ENCODE assay signal across 22 mouse cellular contexts in genomic region chr16:32214804-32215576, GRCm38 (mm10). TPM values are rescaled to one million over a fixed set of nuclear protein-coding genes. Genes with fewer than 3 reads are reported as not detected.
A peak's percentile ranks its signal among the peaks of the same experiment; 100 is the strongest.
DNase-seq lines count a peak whose midpoint lies in the region; ATAC-seq and TF ChIP-seq lines count a peak whose summit lies in the region.
"Had no signal": no experiment of that assay in that cellular context is flagged by ENCODE, and none has a peak within 500 bp of the region (broad histone marks: within the 10 kb centered on the region; RNA-seq: fewer than 3 reads in every experiment).

No protein-coding gene starts in this region.

- TF ChIP-seq CTCF in CH12.LX (conservative IDR thresholded peaks at IDR 0.05 in 1 of 2, IDR thresholded peaks at IDR 0.05 in 1 of 2; ENCODE audit: low read depth in 2 of 2, low read length in 2 of 2), result no peak
- no peak for TF ChIP-seq CTCF in cortical plate, adult 2 months (IDR thresholded peaks at IDR 0.05; ENCODE audit: extremely low read depth, insufficient read depth, low read length)
- TF ChIP-seq CTCF in kidney, adult 2 months (conservative IDR thresholded peaks at IDR 0.05; ENCODE audit: insufficient read depth, insufficient read length, low read depth, low read length), result no peak
- no peak for TF ChIP-seq CTCF in stomach, postnatal 0 days (IDR thresholded peaks at IDR 0.05; ENCODE audit: low read depth)

- peak overlapping the region; percentile 85 for H3K4me2 ChIP-seq in CH12.LX (ENCODE audit: insufficient read depth, low read depth, poor library complexity, severe bottlenecking)
- H3K4me2 ChIP-seq in stomach, postnatal 0 days (replicated peaks; ENCODE audit: low read depth), result no peak overlapping the region
- H3K4me2 ChIP-seq: forebrain, embryonic 15.5 days; hindbrain, embryonic 14.5 days; liver, embryonic 12.5 days; stomach, embryonic 15.5 days had no signal

- H3K4me3 ChIP-seq in CH12.LX (replicated peaks in 1 of 3; ENCODE audit: low read depth in 2 of 3, low read length in 2 of 3, poor library complexity in 1 of 3), result peak overlapping the region; percentile 1 to 66 (median 55)
- H3K4me3 ChIP-seq in cortical plate, adult 2 months (ENCODE audit: insufficient read depth, low read length), result no peak overlapping the region
- no peak overlapping the region for H3K4me3 ChIP-seq in kidney, adult 2 months (ENCODE audit: insufficient read depth, low read depth, low read length)
- no peak overlapping the region for H3K4me3 ChIP-seq in stomach, postnatal 0 days (ENCODE audit: low read depth, low read length)
- H3K4me3 ChIP-seq: forebrain, embryonic 15.5 days; liver, embryonic 12.5 days; stomach, embryonic 15.5 days had no signal

- no peak for ATAC-seq in stomach, postnatal 0 days (ENCODE audit: low FRiP score, low TSS enrichment)
- ATAC-seq: forebrain, embryonic 15.5 days; liver, embryonic 12.5 days; midbrain, embryonic 16.5 days had no signal

- in situ Hi-C loops in CH12.LX (cut with MboI; ENCODE audit: low pct_ligation_motif_present, low pct_unique_long_range_greater_than_20kb, low sequenced_read_pairs), result no loop called here

- H3K4me1 ChIP-seq in CH12.LX (ENCODE audit: control insufficient read depth in 1 of 2, insufficient read depth in 2 of 2), result peaks cover 2 to 8% of the 10 kb centered on the region in 2 experiments
- 0 out of 2 replicates have a peak, but pooled peaks cover 2% of the 10 kb centered on the region for H3K4me1 ChIP-seq in cortical plate, adult 2 months (ENCODE audit: control insufficient read depth, insufficient read depth, low read length)
- no peaks in the 10 kb centered on the region for H3K4me1 ChIP-seq in kidney, adult 2 months (ENCODE audit: control insufficient read depth, insufficient read depth, low read length)
- H3K4me1 ChIP-seq in stomach, postnatal 0 days (replicated peaks; ENCODE audit: control insufficient read depth, insufficient read depth), result no peaks in the 10 kb centered on the region
- H3K4me1 ChIP-seq: forebrain, embryonic 15.5 days; liver, embryonic 12.5 days; stomach, embryonic 15.5 days had no signal

- peak; percentile 36; the same call in 1 of the 2 replicates for TF ChIP-seq EP300 in CH12.LX (IDR thresholded peaks at IDR 0.05; ENCODE audit: low read length)
- no peak for TF ChIP-seq EP300 in stomach, postnatal 0 days (optimal IDR thresholded peaks at IDR 0.05)

- peaks cover 6% of the 10 kb centered on the region for H3K9me3 ChIP-seq in CH12.LX (replicated peaks; ENCODE audit: low read length)
- no peaks in the 10 kb centered on the region for H3K9me3 ChIP-seq in stomach, postnatal 0 days (ENCODE audit: control insufficient read depth, low read length)
- H3K9me3 ChIP-seq: forebrain, embryonic 15.5 days; stomach, embryonic 15.5 days had no signal

- dilution Hi-C loops in CH12.LX (cut with MboI; ENCODE audit: extremely low pct_ligation_motif_present, extremely low pct_unique_long_range_greater_than_20kb, low sequenced_read_pairs), result no loop called here

- 68% methylated on average over 17 of the region's 17 CpGs for WGBS in kidney, adult 2 months
- 71% methylated on average over 17 of the region's 17 CpGs for WGBS in stomach, postnatal 0 days

- intact Hi-C loops in heart, postnatal 25 days (cut with DNase I), result no loop called here
- intact Hi-C loops in left cerebral cortex, postnatal 14 days (cut with DNase I), result no loop called here

- TF ChIP-seq POLR2A in CH12.LX (IDR thresholded peaks at IDR 0.05; ENCODE audit: low read depth, low read length), result no peak
- TF ChIP-seq POLR2A in cortical plate, adult 2 months (IDR thresholded peaks at IDR 0.05; ENCODE audit: extremely low read depth, insufficient read depth, low read length), result no peak
- no peak for TF ChIP-seq POLR2A in kidney, adult 2 months (IDR thresholded peaks at IDR 0.05; ENCODE audit: low read depth, low read length)

- no peaks in the 10 kb centered on the region for H3K79me2 ChIP-seq in CH12.LX (replicated peaks; ENCODE audit: control insufficient read depth, extremely low read depth, insufficient read depth, poor library complexity, severe bottlenecking)

- H3K9ac ChIP-seq in CH12.LX (ENCODE audit: insufficient read depth, low read depth), result peak overlapping the region; percentile 16; the same call in 1 of the 2 replicates
- H3K9ac ChIP-seq in stomach, postnatal 0 days (ENCODE audit: low read length), result no peak overlapping the region
- H3K9ac ChIP-seq: forebrain, embryonic 15.5 days; hindbrain, embryonic 14.5 days; liver, embryonic 12.5 days; stomach, embryonic 15.5 days had no signal

- no peak for TF ChIP-seq RAD21 in CH12.LX (IDR thresholded peaks at IDR 0.05; ENCODE audit: low read depth, low read length)

- no peak overlapping the region for H3K27ac ChIP-seq in CH12.LX (ENCODE audit: insufficient read depth, low read depth)
- H3K27ac ChIP-seq in cortical plate, adult 2 months (ENCODE audit: insufficient read depth, low read length), result peak overlapping the region; percentile 22; the same call in 1 of the 2 replicates
- H3K27ac ChIP-seq in kidney, adult 2 months (ENCODE audit: insufficient read depth, low read depth, low read length), result no peak overlapping the region
- no peak overlapping the region for H3K27ac ChIP-seq in stomach, postnatal 0 days (replicated peaks)
- H3K27ac ChIP-seq: forebrain, embryonic 15.5 days; hindbrain, embryonic 14.5 days; liver, embryonic 12.5 days; stomach, embryonic 15.5 days had no signal

- no peaks in the 10 kb centered on the region for H3K36me3 ChIP-seq in CH12.LX (replicated peaks in 1 of 2; ENCODE audit: control insufficient read depth in 1 of 2, insufficient read depth in 1 of 2, low read length in 1 of 2)
- H3K36me3 ChIP-seq in kidney, adult 2 months (ENCODE audit: control insufficient read depth, insufficient read depth, low read length), result no peaks in the 10 kb centered on the region
- H3K36me3 ChIP-seq in stomach, postnatal 0 days (ENCODE audit: control insufficient read depth, insufficient read depth, low read length), result no peaks in the 10 kb centered on the region
- H3K36me3 ChIP-seq: forebrain, embryonic 15.5 days; liver, embryonic 12.5 days; stomach, embryonic 15.5 days had no signal

- DNase-seq in heart, adult 11 months, result peak; percentile 81
- DNase-seq in heart, postnatal 25 days (ENCODE audit: low spot score), result no peak
- no peak for DNase-seq in CH12.LX (ENCODE audit: extremely low read depth)
- peak; percentile 52 to 72 for DNase-seq in left cerebral cortex, postnatal 14 days (ENCODE audit: low spot score in 2 of 2)
- no peak for DNase-seq in kidney, adult 2 months
- DNase-seq in stomach, postnatal 0 days (ENCODE audit: low spot score), result no peak
- no peak for DNase-seq in B cell, adult 2 months
- DNase-seq: cerebellum, postnatal 10 days; lung, postnatal 36 days had no signal

- no peaks in the 10 kb centered on the region for H3K27me3 ChIP-seq in CH12.LX (replicated peaks)
- no peaks in the 10 kb centered on the region for H3K27me3 ChIP-seq in kidney, adult 2 months (replicated peaks; ENCODE audit: control insufficient read depth, insufficient read depth, low read length)
- H3K27me3 ChIP-seq in stomach, postnatal 0 days (ENCODE audit: control insufficient read depth, insufficient read depth, low read length), result no peaks in the 10 kb centered on the region
- H3K27me3 ChIP-seq: forebrain, embryonic 15.5 days; liver, embryonic 12.5 days; stomach, embryonic 15.5 days had no signal

TF ChIP-seq in CH12.LX, 34 proteins besides CTCF, POLR2A, EP300 and RAD21 (continues in another document):
- TF ChIP-seq GABPA (IDR thresholded peaks at IDR 0.05; ENCODE audit: insufficient replicate concordance, low read depth, low read length), result no peak

RNA-seq across cellular contexts. Expression of gene Fbxo45, which starts 32.0 kb away (rescaled TPM):
- 10 to 100 TPM; 12.8 to 13.1 TPM for total RNA-seq in heart, postnatal 25 days (2021)
- total RNA-seq in CH12.LX (2012; rRNA removed), result 22.4 and 24.0 TPM in 2 replicates
- total RNA-seq in CH12.LX (2014; rRNA removed), result 24.4 and 25.4 TPM in 2 replicates
- polyA plus RNA-seq in CH12.LX (2012; ENCODE audit: insufficient read length, low read depth), result 20.0 and 21.4 TPM in 2 replicates
- 24.8 and 27.0 TPM in 2 replicates for polyA plus RNA-seq in cortical plate, adult 2 months (2012; rRNA removed)
- 10 to 100 TPM; 41.4 to 44.7 TPM for total RNA-seq in left cerebral cortex, postnatal 14 days (2021)
- 2.7 and 3.5 TPM in 2 replicates for polyA plus RNA-seq in kidney, adult 2 months (2012; rRNA removed)
- 11.7 and 11.8 TPM in 2 replicates for polyA plus RNA-seq in stomach, postnatal 0 days (2015; fragmentation: Nextera tagmentation; extraction: Ambion mirVana)

RNA-seq across cellular contexts. Expression of gene Wdr53, which starts 32.0 kb away (rescaled TPM):
- total RNA-seq in heart, postnatal 25 days (2021), result 1 to 10 TPM; 7.2 to 7.8 TPM
- 22.7 and 26.1 TPM in 2 replicates for total RNA-seq in CH12.LX (2012; rRNA removed)
- 56.4 and 57.3 TPM in 2 replicates for total RNA-seq in CH12.LX (2014; rRNA removed)
- polyA plus RNA-seq in CH12.LX (2012; ENCODE audit: insufficient read length, low read depth), result 28.6 and 38.9 TPM in 2 replicates
- polyA plus RNA-seq in cortical plate, adult 2 months (2012; rRNA removed), result 11.1 and 11.7 TPM in 2 replicates
- total RNA-seq in left cerebral cortex, postnatal 14 days (2021), result 10 to 100 TPM; 10.9 to 11.9 TPM
- polyA plus RNA-seq in kidney, adult 2 months (2012; rRNA removed), result 5.2 and 6.0 TPM in 2 replicates
- 17.7 and 22.3 TPM in 2 replicates for polyA plus RNA-seq in stomach, postnatal 0 days (2015; fragmentation: Nextera tagmentation; extraction: Ambion mirVana)

RNA-seq across cellular contexts. Expression of gene Bex6, which starts 35.4 kb away (rescaled TPM):
- not detected for total RNA-seq in heart, postnatal 25 days (2021)
- total RNA-seq in CH12.LX (2012; rRNA removed) (not detected in 2 replicates), CH12.LX (2014; rRNA removed) (not detected in 2 replicates)
- polyA plus RNA-seq in CH12.LX (2012; ENCODE audit: insufficient read length, low read depth), result not detected in 2 replicates
- polyA plus RNA-seq in cortical plate, adult 2 months (2012; rRNA removed), result not detected in 2 replicates
- total RNA-seq in left cerebral cortex, postnatal 14 days (2021), result not detected
- polyA plus RNA-seq in kidney, adult 2 months (2012; rRNA removed), result not detected in 2 replicates
- not detected in 2 replicates for polyA plus RNA-seq in stomach, postnatal 0 days (2015; fragmentation: Nextera tagmentation; extraction: Ambion mirVana)
- total RNA-seq: layer of hippocampus, postnatal 25 days had no signal
- polyA plus RNA-seq: brain, embryonic 14.5 days; C2C12; embryonic facial prominence, embryonic 14.5 days; forebrain, embryonic 15.5 days; hindbrain, embryonic 14.5 days; kidney, embryonic 16.5 days; midbrain, embryonic 16.5 days; neural tube, embryonic 14.5 days had no signal

RNA-seq across cellular contexts. Expression of gene Nrros, which starts 49.6 kb away (rescaled TPM):
- total RNA-seq in heart, postnatal 25 days (2021), result 1 to 10 TPM; 5.3 to 5.6 TPM
- total RNA-seq in CH12.LX (2012; rRNA removed) (49.6 and 54.9 TPM in 2 replicates), CH12.LX (2014; rRNA removed) (55.1 and 64.3 TPM in 2 replicates)
- polyA plus RNA-seq in CH12.LX (2012; ENCODE audit: insufficient read length, low read depth), result 52.2 and 71.0 TPM in 2 replicates
- polyA plus RNA-seq in cortical plate, adult 2 months (2012; rRNA removed), result 5.6 and 6.5 TPM in 2 replicates
- 10 to 100 TPM in 1 of 2 experiments, 1 to 10 TPM in 1; 8.5 to 12.3 TPM for total RNA-seq in left cerebral cortex, postnatal 14 days (2021)
- 7.9 and 11.6 TPM in 2 replicates for polyA plus RNA-seq in kidney, adult 2 months (2012; rRNA removed)
- 8.2 TPM in 2 replicates for polyA plus RNA-seq in stomach, postnatal 0 days (2015; fragmentation: Nextera tagmentation; extraction: Ambion mirVana)
- polyA plus RNA-seq: C2C12 had no signal

RNA-seq across cellular contexts. Expression of gene Smco1, which starts 56.3 kb away (rescaled TPM):
- 10 to 100 TPM; 25.6 to 30.3 TPM for total RNA-seq in heart, postnatal 25 days (2021)
- total RNA-seq in CH12.LX (2012; rRNA removed) (not detected in 2 replicates), CH12.LX (2014; rRNA removed) (not detected in 2 replicates)
- polyA plus RNA-seq in CH12.LX (2012; ENCODE audit: insufficient read length, low read depth), result not detected in 2 replicates
- 0.27 and 0.32 TPM in 2 replicates for polyA plus RNA-seq in cortical plate, adult 2 months (2012; rRNA removed)
- not detected for total RNA-seq in left cerebral cortex, postnatal 14 days (2021)
- polyA plus RNA-seq in kidney, adult 2 months (2012; rRNA removed), result 0.06 TPM in 1 of 2 replicates, not detected in the other
- polyA plus RNA-seq in stomach, postnatal 0 days (2015; fragmentation: Nextera tagmentation; extraction: Ambion mirVana), result 0.06 and 0.08 TPM in 2 replicates
- polyA plus RNA-seq: C2C12; embryonic facial prominence, embryonic 14.5 days; forebrain, embryonic 15.5 days; kidney, embryonic 16.5 days; liver, embryonic 12.5 days; midbrain, embryonic 16.5 days; urinary bladder, adult 2 months had no signal

Comparison
In these comparisons a context has a peak if more than half of its experiments do, and no peak if none do; other contexts are left out.
1. DNase-seq: peak in heart, adult 11 months (single experiment) and left cerebral cortex, postnatal 14 days (2 of 2); none in heart, postnatal 25 days (single experiment), CH12.LX (single experiment), kidney, adult 2 months (single experiment), stomach, postnatal 0 days (single experiment) and B cell, adult 2 months (0 of 2).
2. H3K4me3 ChIP-seq: peak in CH12.LX (3 of 3); none in cortical plate, adult 2 months (single experiment), kidney, adult 2 months (single experiment) and stomach, postnatal 0 days (single experiment).